Mouse (Mus musculus) spleen, embryonic (tissue): ENCODE results near the gene Alkbh2.

Source experiments
- CTCF ChIA-PET: fragments of 350-600 bp; sonication (Branson Sonifier 250); formaldehyde crosslinking; loops from one replicate; lab custom pipeline; 2022; lab: Charles Lee

Gene Alkbh2

DNA sequence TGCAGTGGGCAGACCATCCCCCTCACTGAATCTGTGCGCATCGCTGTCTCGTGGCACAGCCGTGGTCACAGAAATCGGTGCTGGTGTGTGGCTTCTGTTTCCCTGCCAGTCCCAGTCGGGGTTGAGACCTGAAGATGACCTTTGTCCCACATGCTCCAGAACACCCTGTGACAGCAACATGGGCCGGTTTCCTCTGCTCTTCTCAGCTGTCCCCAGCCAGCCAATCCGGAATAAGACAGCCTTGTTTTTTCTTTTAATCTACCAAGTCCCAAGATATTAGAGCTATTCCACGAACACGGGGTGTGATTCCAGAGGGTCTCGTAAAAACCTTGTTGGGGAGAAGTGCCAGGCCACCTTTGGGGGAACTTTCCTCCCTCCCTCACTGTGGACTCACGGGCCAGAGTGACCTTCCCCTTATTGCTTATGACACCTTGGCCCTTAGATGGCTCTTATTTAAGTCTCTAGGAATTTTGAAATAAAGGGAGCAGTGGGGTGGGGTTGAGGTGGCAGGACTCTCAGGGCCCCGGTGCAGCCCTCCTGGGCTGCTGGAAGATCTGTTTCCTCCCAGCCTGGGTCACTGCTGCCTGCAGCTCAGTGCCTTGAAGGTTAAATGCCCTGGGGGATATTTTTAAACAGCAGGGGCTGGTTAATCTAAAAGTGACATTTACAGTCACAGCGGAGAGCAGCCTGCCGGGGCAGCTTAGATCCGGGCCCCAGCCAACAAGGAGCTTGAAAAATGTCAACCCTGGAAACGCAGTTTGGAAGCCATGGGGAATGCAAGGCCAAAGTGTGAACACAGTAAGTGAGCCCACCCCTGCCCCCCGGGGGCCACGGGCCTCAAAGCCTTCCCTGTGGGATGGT is 18.2 kb upstream of the Alkbh2 start, which contains the start of gene Acacb:
Gene Acacb (plus strand): TSS at position 508 of the 861 bp plus-strand sequence.
- CTCF ChIA-PET, result no interaction called here

DNA sequence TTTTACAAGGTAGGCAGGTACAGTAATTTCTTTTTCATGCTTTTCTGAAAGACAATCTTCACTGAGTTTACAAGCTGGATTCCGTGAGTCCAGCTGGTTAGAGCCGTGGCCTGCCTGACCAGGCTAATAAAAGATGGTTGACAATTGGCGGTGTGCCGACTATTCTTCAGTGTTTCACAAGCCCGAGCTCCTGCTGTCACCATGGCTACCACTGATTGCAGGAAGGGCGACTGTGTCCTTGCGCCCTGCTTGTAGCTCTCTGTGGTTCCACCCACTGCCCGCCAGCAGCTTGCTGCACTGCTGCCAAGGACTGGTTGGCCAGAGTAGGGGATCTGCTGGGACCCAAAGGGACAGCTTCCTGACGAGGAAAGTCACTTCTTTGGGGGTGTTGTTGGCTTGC is 11.2 kb upstream of the Alkbh2 start:
- CTCF ChIA-PET, result no interaction called here

DNA sequence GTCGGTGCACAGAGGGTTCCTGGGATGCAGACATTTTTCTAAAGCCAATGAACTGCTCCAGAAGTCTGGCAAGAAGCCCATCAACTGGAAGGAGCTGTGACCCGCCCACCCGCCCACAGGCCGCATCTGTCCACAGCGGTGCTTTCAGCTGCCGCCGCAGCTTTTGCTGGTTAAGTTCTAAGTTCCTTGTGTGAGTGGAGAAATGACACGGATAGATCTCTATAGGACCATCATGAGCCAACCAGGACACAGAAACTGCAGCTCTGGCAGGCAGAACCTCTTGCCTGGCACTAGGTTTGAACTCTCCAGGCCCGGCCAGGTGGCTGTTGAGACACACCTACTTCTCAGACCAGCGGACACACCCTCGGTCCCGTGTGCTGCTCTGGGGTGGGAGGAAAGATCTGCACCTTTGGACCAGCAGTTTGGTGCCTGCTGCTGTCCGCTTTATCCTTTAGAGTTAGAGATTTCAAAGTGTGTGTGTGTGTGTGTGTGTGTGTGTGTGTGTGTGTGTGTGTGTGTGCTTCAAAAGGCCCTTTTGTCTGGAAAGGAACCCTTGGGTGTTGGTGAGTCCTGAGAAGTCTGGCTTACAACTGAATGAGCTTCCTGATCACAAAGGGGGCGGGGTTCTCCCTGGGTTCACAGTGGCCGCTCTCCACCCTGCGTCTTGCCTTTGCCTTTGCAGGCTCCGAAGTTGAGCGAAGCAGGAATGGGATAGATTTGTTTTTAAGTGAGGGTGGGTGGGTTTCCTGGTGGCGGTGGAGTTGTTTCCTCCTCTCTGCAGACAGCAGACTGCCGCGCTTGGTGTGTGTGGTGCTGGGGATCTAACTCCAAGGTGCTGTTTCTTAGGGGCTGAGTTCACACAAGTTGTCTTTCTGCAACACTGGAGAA is 10.5 kb upstream of the Alkbh2 start:
- CTCF ChIA-PET, result interaction anchor here (0.7 kb wide), 1 partner anchor 1369 kb away, joined by 5 read pairs; no protein-coding TSS in a partner anchor

DNA sequence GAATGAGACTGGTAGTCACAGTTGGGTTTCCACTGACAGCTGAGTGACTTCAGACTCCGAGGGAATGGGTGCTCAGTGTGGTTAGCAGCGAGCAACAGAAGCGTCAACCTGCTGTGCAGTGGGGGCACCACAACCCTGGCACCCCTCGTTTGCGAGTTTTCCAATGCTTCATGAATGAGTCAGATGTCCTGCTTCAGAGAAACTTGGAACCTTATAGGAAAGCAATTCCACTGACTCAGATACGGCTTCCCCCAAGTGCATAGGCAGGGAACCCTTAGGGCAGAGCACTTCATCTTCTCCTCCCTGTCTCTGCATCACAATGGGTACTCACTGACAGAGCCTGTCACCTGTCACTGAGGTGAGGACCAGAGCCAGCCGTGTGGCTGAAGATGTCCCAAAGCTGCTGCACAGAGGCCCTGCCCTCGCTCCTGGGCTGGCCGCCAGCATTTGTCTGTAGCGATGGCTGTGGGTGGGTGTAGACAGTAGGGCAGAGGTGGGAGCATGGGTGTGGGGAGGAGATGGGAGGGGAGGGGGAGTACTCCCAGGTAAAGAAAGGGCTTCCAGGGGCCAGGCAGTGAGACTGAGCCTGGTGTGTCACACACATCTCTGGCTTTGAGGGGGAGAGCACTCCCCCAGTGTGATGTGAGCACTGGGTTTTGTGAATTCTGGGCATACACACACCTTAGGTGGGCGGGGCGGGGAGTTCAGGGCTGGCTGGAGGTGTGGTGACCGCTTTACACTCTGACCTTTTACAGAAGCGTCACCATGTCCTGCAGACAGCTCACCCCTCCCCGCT is 9.7 kb upstream of the Alkbh2 start:
- CTCF ChIA-PET, result interaction anchor here (0.7 kb wide), 1 partner anchor 1370 kb away, joined by 5 read pairs; no protein-coding TSS in a partner anchor

DNA sequence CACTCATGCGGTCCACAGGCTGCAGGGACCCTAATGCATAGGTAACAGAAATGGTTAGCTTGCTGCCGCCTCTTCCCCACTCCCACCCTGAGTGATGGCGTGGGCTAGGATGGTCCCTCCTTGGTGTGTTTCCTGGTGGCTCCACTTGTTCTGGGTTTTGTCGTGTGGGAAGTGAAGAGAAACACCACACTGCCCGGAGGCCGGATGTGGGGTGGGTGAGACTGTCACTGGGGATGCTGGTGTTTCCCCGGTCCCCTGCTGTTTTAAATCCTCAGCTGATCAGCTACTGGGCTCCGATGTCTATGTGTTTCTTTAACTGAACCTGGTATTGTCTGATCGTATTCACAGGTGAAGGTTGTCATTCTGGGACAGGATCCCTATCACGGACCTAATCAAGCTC is 7.5 kb upstream of the Alkbh2 start:
- CTCF ChIA-PET, result no interaction called here

DNA sequence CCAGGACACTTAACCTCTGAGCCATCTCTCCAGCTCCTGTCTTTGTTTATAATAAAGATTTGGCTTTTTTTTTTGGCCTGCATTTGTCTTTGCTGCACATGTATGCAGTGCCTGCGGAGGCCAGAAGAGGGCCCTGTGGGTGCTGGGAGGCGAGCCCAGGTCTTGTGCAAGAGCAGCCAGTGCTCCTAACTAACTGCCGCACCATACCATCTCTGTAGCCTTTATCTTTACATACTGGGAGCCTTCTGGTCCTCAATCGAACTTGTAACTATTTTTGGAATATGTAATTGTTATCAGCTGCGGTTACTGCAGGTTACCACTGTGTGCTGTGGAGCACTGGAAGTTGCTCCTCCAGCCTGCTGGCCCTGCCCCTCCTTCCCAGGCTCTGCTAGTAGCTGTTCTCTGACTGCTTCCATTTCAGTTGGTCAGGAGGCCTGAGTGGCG is 6.1 kb upstream of the Alkbh2 start:
- CTCF ChIA-PET, result no interaction called here

DNA sequence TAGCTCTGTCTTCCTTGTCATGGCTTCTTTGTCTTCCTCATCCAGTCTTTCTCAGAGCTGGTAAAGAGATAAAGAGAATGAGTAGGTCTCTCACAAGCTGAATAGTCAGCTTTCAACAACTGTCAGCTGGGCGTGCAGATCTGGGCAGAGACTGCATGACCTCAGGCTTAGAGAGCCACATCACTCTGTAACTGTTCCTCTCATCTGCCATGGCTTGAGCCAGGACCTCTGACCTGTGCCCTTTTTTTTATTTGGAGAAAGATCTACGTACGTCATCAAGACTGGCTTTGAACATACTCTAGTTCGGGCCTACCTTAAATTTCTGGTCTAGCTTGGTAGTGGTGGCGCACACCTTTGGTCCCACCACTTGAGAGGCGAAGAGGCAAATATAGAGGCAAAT is 4.8 kb upstream of the Alkbh2 start:
- CTCF ChIA-PET, result interaction anchor here (0.8 kb wide), 1 partner anchor 32 kb away, joined by 4 read pairs; no protein-coding TSS in a partner anchor

DNA sequence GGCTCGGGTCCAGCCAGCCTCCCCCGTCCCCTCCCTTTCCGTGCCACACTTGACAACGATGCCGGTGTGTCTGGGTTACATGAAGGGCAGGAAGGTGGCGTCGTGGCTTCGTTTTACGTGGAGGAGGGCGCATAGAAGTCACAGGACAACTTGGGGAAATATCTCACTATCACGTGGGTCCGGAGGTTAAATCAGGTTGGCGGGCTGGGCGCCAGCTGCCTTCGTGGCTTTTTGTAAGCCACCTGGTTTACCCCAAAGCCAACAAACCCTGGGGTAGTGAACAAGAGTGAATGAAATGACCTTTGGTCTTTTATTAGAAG is 3.5 kb upstream of the Alkbh2 start:
- CTCF ChIA-PET, result interaction anchor here (0.6 kb wide), 1 partner anchor 482 kb away, joined by 3 read pairs; no protein-coding TSS in a partner anchor

DNA sequence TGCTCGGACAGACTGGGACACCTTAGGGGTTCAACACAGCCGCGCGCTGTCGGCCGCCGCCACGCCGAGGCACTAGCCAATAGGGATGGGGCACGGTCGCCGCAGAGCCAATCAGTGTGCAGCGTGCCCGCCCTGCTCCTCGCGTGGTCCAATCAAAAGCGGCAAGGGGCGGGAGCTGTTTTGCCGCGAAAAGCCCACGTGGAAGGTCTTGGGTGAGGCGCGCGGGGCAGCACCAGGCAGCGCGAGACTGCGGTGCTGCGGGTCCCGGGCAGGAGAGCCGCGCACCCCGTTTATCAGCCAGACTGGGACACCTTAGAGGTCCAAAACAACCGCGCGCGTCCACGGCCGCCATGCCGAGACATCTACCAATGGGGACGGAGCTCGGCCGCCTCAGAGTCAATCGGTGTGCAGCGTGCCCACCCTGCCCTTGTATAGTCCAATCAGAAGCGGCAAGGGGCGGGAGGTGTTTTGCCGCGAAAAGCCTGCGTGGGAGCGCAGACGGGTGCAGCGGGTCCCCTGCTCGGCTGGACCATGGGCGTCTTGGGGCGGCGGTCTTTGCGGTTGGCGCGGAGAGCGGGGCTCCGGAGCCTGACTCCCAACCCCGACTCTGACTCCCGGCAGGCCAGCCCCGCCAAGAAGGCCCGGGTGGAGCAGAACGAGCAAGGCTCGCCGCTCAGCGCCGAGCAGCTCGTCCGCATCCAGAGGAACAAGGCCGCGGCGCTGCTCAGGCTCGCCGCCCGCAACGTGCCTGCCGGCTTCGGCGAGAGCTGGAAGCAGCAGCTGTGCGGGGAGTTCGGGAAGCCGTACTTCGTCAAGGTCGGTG is 2.9 kb upstream of the Alkbh2 start:
- CTCF ChIA-PET, result no interaction called here

DNA sequence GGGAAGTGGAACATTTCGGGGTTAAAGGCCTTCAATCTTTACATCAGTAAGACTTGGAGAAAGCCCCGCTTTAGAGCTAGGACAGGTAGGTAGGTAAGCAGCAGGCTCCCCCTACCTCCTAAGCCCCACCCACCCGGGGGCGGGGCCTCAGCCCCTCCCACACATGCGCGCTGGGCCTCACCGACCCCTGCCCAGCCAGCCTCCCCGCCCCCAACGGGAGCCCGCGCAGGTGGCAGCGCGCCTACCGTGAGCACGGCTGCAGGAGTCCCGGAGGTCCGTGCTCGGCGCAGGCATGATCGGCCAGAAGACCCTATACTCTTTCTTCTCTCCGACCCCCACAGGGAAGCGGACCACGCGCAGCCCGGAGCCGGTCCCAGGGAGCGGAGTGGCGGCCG is 2.2 kb upstream of the Alkbh2 start, which contains the start of gene Ung:
Gene Ung (plus strand): TSS at position 176 of the 395 bp plus-strand sequence.
- CTCF ChIA-PET, result interaction anchor here (0.7 kb wide), 1 partner anchor 437 kb away, joined by 3 read pairs; no protein-coding TSS in a partner anchor

DNA sequence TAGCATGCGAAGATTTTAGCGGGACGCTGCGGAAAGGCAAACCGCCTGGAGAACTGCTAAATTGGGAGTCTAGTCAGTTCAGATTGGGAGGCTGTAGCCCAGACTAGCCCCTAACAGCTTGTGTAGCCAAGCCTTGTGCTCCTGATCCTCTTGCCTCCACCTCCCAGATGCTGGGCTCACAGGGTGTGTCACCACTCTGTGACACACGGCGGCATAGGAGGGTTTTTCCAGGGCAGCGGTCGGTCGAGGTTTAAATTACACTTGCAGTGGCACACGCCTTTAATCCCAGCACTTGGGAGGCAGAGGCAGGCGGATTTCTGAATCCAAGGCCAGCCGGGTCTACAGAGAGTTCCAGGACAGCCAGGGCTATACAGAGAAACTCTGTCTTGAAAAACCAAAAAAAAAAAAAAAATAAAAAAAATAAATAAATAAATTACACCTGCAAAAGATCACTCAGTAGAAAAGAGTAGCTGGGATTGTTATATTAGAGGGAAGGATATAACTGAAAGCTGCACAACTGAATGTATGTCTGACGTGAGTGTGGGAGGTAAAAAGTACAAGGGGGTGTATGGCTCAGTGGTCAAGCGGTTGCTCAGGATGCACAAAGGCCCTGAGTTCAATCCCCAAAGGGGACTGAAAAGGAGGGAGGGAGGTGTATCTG is 1.7 kb upstream of the Alkbh2 start:
- CTCF ChIA-PET, result interaction anchor here (0.7 kb wide), 1 partner anchor 437 kb away, joined by 3 read pairs; no protein-coding TSS in a partner anchor

DNA sequence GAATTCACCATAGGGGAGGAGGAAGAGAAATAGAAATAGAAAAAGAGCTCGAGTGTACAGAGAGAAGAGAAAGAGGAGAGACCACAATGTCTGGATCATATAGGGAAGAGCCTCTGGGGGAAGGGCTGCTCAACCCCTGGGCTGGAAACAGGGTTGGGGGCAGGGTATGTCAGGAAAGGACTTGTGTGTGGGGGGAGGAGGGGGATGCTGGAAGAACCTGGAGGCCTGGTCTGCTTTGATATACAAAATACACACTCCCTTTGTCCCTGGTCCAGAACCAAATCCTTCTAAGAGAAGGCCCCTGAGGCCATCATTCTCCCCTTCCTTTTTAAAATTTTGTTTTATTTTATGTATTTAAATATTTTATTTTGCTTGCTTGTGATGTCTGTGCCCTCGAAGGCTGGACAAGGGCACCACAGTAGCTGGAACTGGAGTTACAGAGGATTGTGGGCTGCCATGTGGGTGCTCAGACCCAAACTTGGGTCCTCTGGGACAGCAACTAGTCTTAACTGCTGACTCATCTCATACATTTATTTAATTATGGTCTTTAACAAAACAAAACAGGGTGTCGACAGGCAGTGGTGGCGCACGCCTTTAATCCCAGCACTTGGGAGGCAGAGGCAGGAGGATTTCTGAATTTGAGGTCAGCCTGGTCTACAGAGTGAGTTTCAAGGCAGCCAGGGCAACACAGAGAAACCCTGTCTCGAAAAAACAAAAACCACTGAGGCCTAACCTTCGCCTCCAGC is 1.3 kb downstream of the Alkbh2 start:
- CTCF ChIA-PET, result interaction anchor here (0.6 kb wide), 1 partner anchor 168 kb away, joined by 3 read pairs; no protein-coding TSS in a partner anchor

DNA sequence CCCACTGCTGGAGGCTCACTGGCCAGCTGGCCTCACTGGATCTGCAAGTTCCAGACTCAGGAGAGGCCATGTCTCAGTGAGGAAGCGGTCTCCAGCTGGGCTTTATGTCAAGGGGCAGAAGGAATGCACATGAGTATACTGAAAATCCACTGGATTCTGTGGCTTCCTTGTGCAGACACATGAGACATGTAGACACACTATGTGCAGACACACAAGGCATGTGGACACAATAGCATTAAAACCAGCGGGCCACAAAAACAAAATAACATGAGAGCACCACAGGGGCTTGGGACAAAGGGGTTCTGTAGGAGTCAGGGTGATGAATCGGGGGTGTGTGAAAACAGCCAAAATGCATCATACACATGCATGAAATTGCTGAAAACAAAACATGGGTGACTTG is 2.0 kb downstream of the Alkbh2 start:
- CTCF ChIA-PET, result no interaction called here

DNA sequence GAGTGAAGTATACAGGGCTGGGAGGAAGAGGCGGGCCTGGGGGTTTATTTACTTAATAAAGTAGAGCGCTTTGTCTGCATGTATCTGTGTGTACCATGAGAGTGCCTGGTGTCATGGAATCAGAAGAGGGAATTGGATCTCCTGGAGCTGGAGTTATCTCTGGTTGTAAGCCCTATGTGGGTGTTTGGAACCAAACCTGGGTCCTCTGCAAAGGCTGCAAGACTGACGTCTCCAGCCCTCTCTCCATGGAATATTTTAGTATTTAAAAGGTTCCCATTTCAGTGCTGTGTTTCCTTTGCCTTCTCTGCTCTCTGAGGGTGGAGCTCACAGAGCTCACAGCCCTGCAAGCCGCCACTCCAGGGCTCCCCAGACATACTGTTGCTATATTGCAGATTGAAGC is 8.2 kb downstream of the Alkbh2 start:
- CTCF ChIA-PET, result no interaction called here

DNA sequence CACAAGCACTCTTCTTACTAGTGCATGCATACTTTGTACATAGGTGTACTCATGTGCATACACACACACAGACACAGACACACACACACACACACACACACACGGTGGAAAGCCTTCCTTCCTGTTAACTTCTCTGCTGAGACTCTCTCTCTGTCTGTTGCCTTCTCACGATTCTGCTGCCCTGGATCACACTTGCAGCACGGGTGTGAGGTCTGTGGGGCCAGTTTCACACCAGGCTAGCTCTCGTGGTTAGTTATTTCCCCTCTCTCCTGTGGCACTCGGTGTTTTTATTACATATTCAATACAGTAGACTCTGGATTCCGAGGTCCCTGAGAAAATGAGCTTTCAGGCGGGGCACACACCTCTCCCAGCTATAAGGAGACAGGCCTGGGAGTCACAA is 11.4 kb downstream of the Alkbh2 start:
- CTCF ChIA-PET, result no interaction called here

DNA sequence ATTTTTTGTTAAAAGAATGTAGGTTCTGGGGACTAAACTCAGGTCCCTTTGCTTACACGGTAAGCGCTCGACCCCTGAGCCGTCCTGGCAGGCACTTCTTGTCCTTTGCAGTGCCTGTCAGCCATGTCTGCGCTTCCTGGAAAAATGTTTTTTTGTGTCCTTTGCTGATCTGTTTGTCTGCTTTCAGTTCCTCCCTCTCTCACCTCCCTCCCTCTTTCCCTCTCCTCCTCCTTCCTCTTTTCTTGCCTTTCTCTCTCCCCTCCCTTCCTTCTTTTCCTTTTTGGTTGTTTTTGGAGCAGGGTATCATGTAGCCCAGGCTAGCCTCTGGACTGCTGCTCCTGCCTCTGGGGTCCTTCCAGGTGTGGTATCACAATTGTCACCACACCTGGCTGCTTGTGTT is 13.0 kb downstream of the Alkbh2 start:
- CTCF ChIA-PET, result no interaction called here

DNA sequence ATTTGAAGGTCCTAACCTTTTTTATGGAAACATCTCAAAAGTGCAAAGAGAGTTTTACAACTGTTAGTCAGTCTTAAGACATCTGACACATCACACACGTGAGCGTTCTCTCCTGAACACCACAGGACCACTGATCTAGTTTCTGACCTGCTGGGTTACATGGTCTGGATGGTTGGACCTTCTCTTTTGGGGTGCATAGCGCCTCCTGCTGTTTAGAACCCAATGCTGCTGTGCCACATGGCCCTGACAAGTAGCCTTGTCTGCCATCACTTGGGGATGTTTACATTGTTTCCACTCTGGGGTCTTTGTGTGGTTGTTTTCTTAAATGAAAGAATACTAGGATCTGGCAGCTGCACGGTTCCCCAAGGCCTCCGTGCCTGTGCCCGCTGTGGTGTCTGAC is 14.7 kb downstream of the Alkbh2 start:
- CTCF ChIA-PET, result no interaction called here

DNA sequence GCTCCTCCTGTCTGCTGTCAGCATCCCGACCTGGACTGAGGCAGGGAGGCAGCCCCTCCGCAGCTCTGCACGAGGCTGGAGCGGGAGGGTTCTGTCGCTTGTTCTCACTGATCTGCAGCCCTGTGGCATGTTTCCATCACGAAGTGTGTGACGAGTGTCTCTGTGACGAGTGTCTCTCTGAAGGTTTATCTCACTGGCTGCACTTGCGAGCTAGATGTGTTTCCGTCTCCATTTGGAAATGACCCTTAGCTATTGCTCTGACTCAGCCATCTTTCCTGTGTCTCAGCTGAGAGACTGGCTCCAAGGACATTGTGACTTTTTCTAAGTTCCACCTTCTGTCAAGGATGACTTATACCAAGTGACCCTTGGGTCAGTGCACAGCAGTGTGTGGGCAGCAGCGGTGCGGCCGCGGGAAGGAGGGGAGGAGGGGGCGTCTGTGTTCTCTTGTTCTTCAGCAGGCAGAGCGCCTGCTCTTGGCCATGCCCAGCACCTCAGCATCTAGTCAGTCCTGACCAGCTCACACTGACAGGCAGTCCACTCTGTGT is 21.6 kb downstream of the Alkbh2 start:
- CTCF ChIA-PET, result no interaction called here

DNA sequence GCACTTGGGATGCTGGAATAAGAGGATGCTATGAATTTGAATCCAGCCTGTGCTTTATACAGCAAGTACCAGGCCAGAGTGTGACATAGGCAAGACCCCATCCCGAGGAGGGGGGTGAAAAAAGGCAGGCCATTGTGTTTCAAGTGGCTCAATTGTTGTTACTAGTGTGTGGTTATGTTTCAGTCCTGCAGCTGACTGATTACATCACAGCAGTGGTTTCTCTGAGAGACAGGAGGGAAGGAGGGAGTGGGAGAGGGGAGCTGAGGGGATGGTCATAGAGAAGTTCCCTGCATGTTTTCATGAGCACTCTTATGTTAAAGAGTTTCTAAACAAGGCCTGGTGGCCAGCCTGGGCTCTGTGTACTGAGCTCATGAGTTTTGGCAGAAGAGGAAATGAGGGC is 25.2 kb downstream of the Alkbh2 start:
- CTCF ChIA-PET, result no interaction called here
